Mouse (Mus musculus): ENCODE results near the gene Nudt4.
A peak's percentile ranks its signal among the peaks of the same experiment; 100 is the strongest.

The Nudt4 gene

GRCm38 (mm10) chr10:95535399-95536221 is 28.3 kb downstream of the Nudt4 start:
- DNase-seq = no peak

GRCm38 (mm10) chr10:95533382-95533781 is 30.6 kb downstream of the Nudt4 start:
- no peak for DNase-seq

GRCm38 (mm10) chr10:95532916-95533315 is 31.0 kb downstream of the Nudt4 start:
- DNase-seq = no peak

- DNase-seq = no peak
These were observed 33.3 kb downstream of the Nudt4 start for GRCm38 (mm10) chr10:95530551-95531121.

- no peak for DNase-seq
These were observed 37.3 kb downstream of the Nudt4 start for GRCm38 (mm10) chr10:95526495-95527122.

GRCm38 (mm10) chr10:95525871-95526270 is 38.1 kb downstream of the Nudt4 start:
- DNase-seq = no peak

GRCm38 (mm10) chr10:95525037-95525675 is 38.8 kb downstream of the Nudt4 start:
- DNase-seq = no peak

- DNase-seq = no peak
These were observed 46.3 kb downstream of the Nudt4 start for GRCm38 (mm10) chr10:95517656-95518055.

- peak; percentile 58 to 76 for DNase-seq
These were observed 48.5 kb downstream of the Nudt4 start for GRCm38 (mm10) chr10:95515293-95515931.

- peak; percentile 99 for DNase-seq
These were observed 49.2 kb downstream of the Nudt4 start, which contains the start of gene Ube2n for GRCm38 (mm10) chr10:95514656-95515292. Gene Ube2n, plus strand, starts transcription at chr10:95515145.

GRCm38 (mm10) chr10:95513768-95514556 is 50.0 kb downstream of the Nudt4 start:
- peak; percentile 17 to 31 for DNase-seq

- no peak for DNase-seq
These were observed 51.3 kb downstream of the Nudt4 start for GRCm38 (mm10) chr10:95512635-95513034.

GRCm38 (mm10) chr10:95509263-95509662 is 54.7 kb downstream of the Nudt4 start:
- no peak for DNase-seq

- DNase-seq = no peak
These were observed 55.2 kb downstream of the Nudt4 start for GRCm38 (mm10) chr10:95508793-95509192.

GRCm38 (mm10) chr10:95508126-95508525 is 55.8 kb downstream of the Nudt4 start:
- no peak for DNase-seq

GRCm38 (mm10) chr10:95504341-95504740 is 59.6 kb downstream of the Nudt4 start:
- no peak for DNase-seq

- no peak for DNase-seq
These were observed 60.3 kb downstream of the Nudt4 start for GRCm38 (mm10) chr10:95503443-95504235.

- DNase-seq = peak; percentile 89 to 94
These were observed 62.4 kb downstream of the Nudt4 start, which contains the start of gene Mrpl42 for GRCm38 (mm10) chr10:95501463-95502081. Gene Mrpl42, minus strand, starts transcription at chr10:95501940.

GRCm38 (mm10) chr10:95501033-95501432 is 62.9 kb downstream of the Nudt4 start:
- no peak for DNase-seq
